Mouse (Mus musculus) lung, adult 2 months (tissue): ENCODE results near the gene Setd4. TPM values are rescaled to one million over a fixed set of nuclear protein-coding genes. Genes with fewer than 3 reads are reported as not detected.
"Not testable (repeated sequence)": the region's sequence is repeated elsewhere in the genome, so short reads cannot be mapped to it uniquely, and the experiment has no call there.

ENCODE experiments used
- DNase-seq: peaks from one replicate; pipeline ENCODE4 v3.0.0; 2022
- H3K4me1 ChIP-seq: fragments of 200-500 bp; 2 replicates; pipeline ENCODE4 v1.6.1; 2011; ENCODE audit warnings: low read length; ENCODE audit not compliant: control insufficient read depth, insufficient read depth
- H3K4me3 ChIP-seq: fragments of 200-500 bp; replicated peaks from 2 replicates; pipeline ENCODE3; 2011; ENCODE audit warnings: low read depth, mild to moderate bottlenecking, control low read depth, low read length; ENCODE audit errors: extremely low read depth
- CTCF ChIP-seq: fragments of 200-500 bp; IDR thresholded peaks from 2 replicates; pipeline ENCODE4 v1.5.1; 2011; ENCODE audit warnings: mild to moderate bottlenecking, low read length, control low read depth; ENCODE audit not compliant: insufficient read depth
- POLR2A ChIP-seq: fragments of 200-500 bp; IDR thresholded peaks from 2 replicates; pipeline ENCODE4 v1.6.1; 2011; ENCODE audit warnings: low read depth, mild to moderate bottlenecking, control low read depth, low read length, borderline replicate concordance; ENCODE audit errors: extremely low read depth
- WGBS: fragments of 180-500 bp; shearing (Covaris S2); methylation state at CpG from one replicate; pipeline ENCODE4 v1.1.7; 2018; 5-methylcytosine and 5-hydroxymethylcytosine counted together
- polyA plus RNA-seq: library from polyadenylated mRNA; depleted of rRNA; stranded (reverse); fragments of >200 nt; gene quantifications from 2 replicates; pipeline ENCODE4 v1.2.3, GENCODE M21; 2012; rRNA removed

Setd4 gene
- 6.2 and 6.7 TPM in 2 replicates for polyA plus RNA-seq

GRCm38 (mm10) chr16:93603439-93604212, at the start of gene Setd4:
Setd4 (minus strand) TSS chr16:93604063.
- WGBS: 1% methylated on average over 55 of the region's 55 CpGs
- peak within 1 kb of the TSS; percentile 84 for H3K4me3 ChIP-seq
- H3K4me1 ChIP-seq: peaks cover 6% of the 10 kb centered on the region
- TF ChIP-seq POLR2A (peak; percentile 65), CTCF (no peak)
- DNase-seq: peak; percentile 92

- WGBS: 72% methylated on average over 5 of the region's 5 CpGs
- TF ChIP-seq CTCF (no peak), POLR2A (no peak)
- H3K4me1 ChIP-seq: no peaks in the 10 kb centered on the region
- no peak overlapping the region for H3K4me3 ChIP-seq
- no peak for DNase-seq
Observed at GRCm38 (mm10) chr16:93648441-93649183, 44.7 kb upstream of the Setd4 start.

GRCm38 (mm10) chr16:93644006-93644405, 40.1 kb upstream of the Setd4 start:
- TF ChIP-seq CTCF (no peak), POLR2A (no peak)
- Histone ChIP-seq H3K4me3 (no peak overlapping the region), H3K4me1 (no peaks in the 10 kb centered on the region)
- 24% methylated on average over 4 of the region's 4 CpGs for WGBS
- no peak for DNase-seq

GRCm38 (mm10) chr16:93627761-93628400, 24.0 kb upstream of the Setd4 start, which contains the start of gene Gm5678:
Gm5678 (plus strand) TSS chr16:93628097.
- DNase-seq: no peak
- no peak for TF ChIP-seq CTCF
- TF ChIP-seq POLR2A: no peak
- H3K4me3 ChIP-seq: no peak within 1 kb of the TSS
- 78% methylated on average over 23 of the region's 23 CpGs for WGBS
- no peaks in the 10 kb centered on the region for H3K4me1 ChIP-seq

- 6% methylated on average over 1 of the region's 1 CpGs for WGBS
- DNase-seq: peak; percentile 25
- TF ChIP-seq CTCF: peak; percentile 68
- TF ChIP-seq POLR2A: no peak
- Histone ChIP-seq H3K4me3 (no peak overlapping the region), H3K4me1 (no peaks in the 10 kb centered on the region)
Observed at GRCm38 (mm10) chr16:93626745-93627144, 22.9 kb upstream of the Setd4 start.

GRCm38 (mm10) chr16:93624671-93625070, 20.8 kb upstream of the Setd4 start:
- no peak for DNase-seq
- no peak overlapping the region for H3K4me3 ChIP-seq
- WGBS: 72% methylated on average over 4 of the region's 4 CpGs
- H3K4me1 ChIP-seq: no peaks in the 10 kb centered on the region
- TF ChIP-seq POLR2A (no peak), CTCF (no peak)

- H3K4me3 ChIP-seq, DNase-seq, H3K4me1 ChIP-seq: not testable (repeated sequence)
- WGBS: 81% methylated on average over 4 of the region's 4 CpGs
Observed at GRCm38 (mm10) chr16:93623759-93624158, 19.9 kb upstream of the Setd4 start.

GRCm38 (mm10) chr16:93615118-93615870, 11.4 kb upstream of the Setd4 start:
- peak; percentile 75 for DNase-seq
- WGBS: 40% methylated on average over 5 of the region's 5 CpGs

GRCm38 (mm10) chr16:93610961-93611360, 7.1 kb upstream of the Setd4 start:
- H3K4me3 ChIP-seq: no peak overlapping the region
- no peak for DNase-seq
- H3K4me1 ChIP-seq: no peaks in the 10 kb centered on the region; the same call in 1 of the 2 replicates
- WGBS: 89% methylated on average over 4 of the region's 4 CpGs
- TF ChIP-seq CTCF (no peak), POLR2A (no peak)

More at GRCm38 (mm10) chr16:93615118-93615870, 11.4 kb upstream of the Setd4 start:
- H3K4me1 ChIP-seq: no peaks in the 10 kb centered on the region
- TF ChIP-seq POLR2A (no peak), CTCF (peak; percentile 92)
- H3K4me3 ChIP-seq: no peak overlapping the region
